Comparison of ENCODE assay signal across 8 mouse cellular contexts in genomic region chr16:34700165-34700827, GRCm38 (mm10). TPM values are rescaled to one million over a fixed set of nuclear protein-coding genes. Genes with fewer than 3 reads are reported as not detected.
A peak's percentile ranks its signal among the peaks of the same experiment; 100 is the strongest.
DNase-seq lines count a peak whose midpoint lies in the region; ATAC-seq and TF ChIP-seq lines count a peak whose summit lies in the region.

No protein-coding gene starts in this region.

- no peak for TF ChIP-seq EP300 in heart, postnatal 0 days (IDR thresholded peaks at IDR 0.05; ENCODE audit: low read depth)

- no peaks in the 10 kb centered on the region for H3K27me3 ChIP-seq in forebrain, embryonic 13.5 days
- no peaks in the 10 kb centered on the region for H3K27me3 ChIP-seq in heart, postnatal 0 days (ENCODE audit: control insufficient read depth, insufficient read depth, low read length)
- H3K27me3 ChIP-seq in liver, embryonic 13.5 days: no peaks in the 10 kb centered on the region
- H3K27me3 ChIP-seq in neural tube, embryonic 12.5 days (replicated peaks): no peaks in the 10 kb centered on the region

- peaks cover 25% of the 10 kb centered on the region for H3K36me3 ChIP-seq in forebrain, embryonic 13.5 days (ENCODE audit: poor library complexity, severe bottlenecking)
- peaks cover 20% of the 10 kb centered on the region for H3K36me3 ChIP-seq in heart, postnatal 0 days (replicated peaks; ENCODE audit: control insufficient read depth, insufficient read depth, low read length)
- H3K36me3 ChIP-seq in liver, embryonic 13.5 days: peaks cover 22% of the 10 kb centered on the region
- peaks cover 13% of the 10 kb centered on the region; the same call in 1 of the 2 replicates for H3K36me3 ChIP-seq in neural tube, embryonic 12.5 days

- no peak overlapping the region for H3K9ac ChIP-seq in forebrain, embryonic 13.5 days
- no peak overlapping the region for H3K9ac ChIP-seq in heart, postnatal 0 days (replicated peaks; ENCODE audit: low read depth, low read length)
- H3K9ac ChIP-seq in liver, embryonic 13.5 days: no peak overlapping the region
- no peak overlapping the region for H3K9ac ChIP-seq in neural tube, embryonic 12.5 days

- 21% methylated on average over 7 of the region's 7 CpGs for WGBS in forebrain, embryonic 13.5 days
- 15% methylated on average over 7 of the region's 7 CpGs for WGBS in heart, postnatal 0 days
- WGBS in liver, embryonic 13.5 days (ENCODE audit: insufficient replicate concordance): 29% methylated on average over 7 of the region's 7 CpGs
- 30% methylated on average over 7 of the region's 7 CpGs for whole genome bisulfite sequencing in neural tube, embryonic 12.5 days

- H3K9me3 ChIP-seq in forebrain, embryonic 13.5 days (replicated peaks): no peaks in the 10 kb centered on the region
- no peaks in the 10 kb centered on the region for H3K9me3 ChIP-seq in heart, postnatal 0 days (replicated peaks; ENCODE audit: control insufficient read depth, low read length)
- H3K9me3 ChIP-seq in liver, embryonic 13.5 days (replicated peaks): no peaks in the 10 kb centered on the region
- no peaks in the 10 kb centered on the region for H3K9me3 ChIP-seq in neural tube, embryonic 12.5 days

- TF ChIP-seq CTCF in heart, postnatal 0 days (IDR thresholded peaks at IDR 0.05; ENCODE audit: low read depth): peak; percentile 88

- peak; percentile 81 for ATAC-seq in forebrain, embryonic 13.5 days
- ATAC-seq in heart, postnatal 0 days (ENCODE audit: insufficient read depth, low read depth): peak; percentile 83
- peak; percentile 53; the same call in 1 of the 2 replicates for ATAC-seq in liver, embryonic 13.5 days (ENCODE audit: low read depth)
- ATAC-seq in neural tube, embryonic 12.5 days (ENCODE audit: low FRiP score, low read depth): peak; percentile 63

- H3K4me2 ChIP-seq in forebrain, embryonic 13.5 days: no peak overlapping the region
- no peak overlapping the region for H3K4me2 ChIP-seq in heart, postnatal 0 days (ENCODE audit: low read depth, low read length)
- H3K4me2 ChIP-seq in liver, embryonic 13.5 days: no peak overlapping the region
- no peak overlapping the region for H3K4me2 ChIP-seq in neural tube, embryonic 12.5 days (replicated peaks)

- no peak overlapping the region for H3K27ac ChIP-seq in forebrain, embryonic 13.5 days
- peak overlapping the region; percentile 46 for H3K27ac ChIP-seq in heart, postnatal 0 days (ENCODE audit: low read depth)
- no peak overlapping the region for H3K27ac ChIP-seq in liver, embryonic 13.5 days
- no peak overlapping the region for H3K27ac ChIP-seq in neural tube, embryonic 12.5 days

- H3K4me3 ChIP-seq in forebrain, embryonic 13.5 days: no peak overlapping the region
- no peak overlapping the region for H3K4me3 ChIP-seq in heart, postnatal 0 days (ENCODE audit: low read depth, low read length)
- H3K4me3 ChIP-seq in liver, embryonic 13.5 days (replicated peaks): no peak overlapping the region
- H3K4me3 ChIP-seq in neural tube, embryonic 12.5 days: no peak overlapping the region

- H3K4me1 ChIP-seq in forebrain, embryonic 13.5 days: 0 out of 2 replicates have a peak, but pooled peaks cover 4% of the 10 kb centered on the region
- H3K4me1 ChIP-seq in heart, postnatal 0 days (ENCODE audit: control insufficient read depth, insufficient read depth): no peaks in the 10 kb centered on the region
- no peaks in the 10 kb centered on the region for H3K4me1 ChIP-seq in liver, embryonic 13.5 days (replicated peaks)
- H3K4me1 ChIP-seq in neural tube, embryonic 12.5 days: no peaks in the 10 kb centered on the region

- peak; percentile 28 to 49 for DNase-seq in CD8-positive naive resting alpha-beta T cell, adult 2 months (ENCODE audit: low read depth in 2 of 2, low spot score in 2 of 2)
- peak; percentile 59 for DNase-seq in c-Kit-positive CD71-positive TER-119-negative erythroid progenitor cells, embryonic 14.5 days (ENCODE audit: low read depth)
- peak; percentile 84 for DNase-seq in heart, postnatal 0 days (ENCODE audit: low spot score)
- DNase-seq in kidney, postnatal 25 days: peak; percentile 69 to 82
- DNase-seq in liver, embryonic 13.5 days: peak; percentile 33
- DNase-seq in telencephalon, adult 2 months (ENCODE audit: low read depth, low spot score): peak; percentile 70

RNA-seq across cellular contexts. Expression of gene Ccdc14, which starts 9.9 kb away (rescaled TPM):
- 6.4 and 8.0 TPM in 2 replicates for polyA plus RNA-seq in forebrain, embryonic 13.5 days (2015; fragmentation: Nextera tagmentation; extraction: Ambion mirVana)
- 3.7 and 7.3 TPM in 2 replicates for total RNA-seq in heart, postnatal 0 days (2014; rRNA removed; ENCODE audit: low replicate concordance)
- 2.6 and 2.8 TPM in 2 replicates for polyA plus RNA-seq in heart, postnatal 0 days (2015; fragmentation: Nextera tagmentation; extraction: Ambion mirVana)
- 2.7 and 3.3 TPM in 2 replicates for polyA plus RNA-seq in liver, embryonic 13.5 days (2015; fragmentation: Nextera tagmentation; extraction: Ambion mirVana)
- polyA plus RNA-seq in neural tube, embryonic 12.5 days (2016; fragmentation: Nextera tagmentation; extraction: Ambion mirVana): 6.9 and 7.7 TPM in 2 replicates

RNA-seq across cellular contexts. Expression of gene Mylk, which starts 44.7 kb away (rescaled TPM):
- polyA plus RNA-seq in forebrain, embryonic 13.5 days (2015; fragmentation: Nextera tagmentation; extraction: Ambion mirVana): 3.7 TPM in 2 replicates
- 7.7 and 148 TPM in 2 replicates for total RNA-seq in heart, postnatal 0 days (2014; rRNA removed; ENCODE audit: low replicate concordance)
- 5.9 and 6.2 TPM in 2 replicates for polyA plus RNA-seq in heart, postnatal 0 days (2015; fragmentation: Nextera tagmentation; extraction: Ambion mirVana)
- polyA plus RNA-seq in liver, embryonic 13.5 days (2015; fragmentation: Nextera tagmentation; extraction: Ambion mirVana): 4.9 and 5.5 TPM in 2 replicates
- polyA plus RNA-seq in neural tube, embryonic 12.5 days (2016; fragmentation: Nextera tagmentation; extraction: Ambion mirVana): 5.1 and 6.3 TPM in 2 replicates

RNA-seq across cellular contexts. Expression of gene Ropn1, which starts 50.6 kb away (rescaled TPM):
- not detected in 2 replicates for polyA plus RNA-seq in forebrain, embryonic 13.5 days (2015; fragmentation: Nextera tagmentation; extraction: Ambion mirVana)
- total RNA-seq in heart, postnatal 0 days (2014; rRNA removed; ENCODE audit: low replicate concordance): 14.0 TPM in 1 of 2 replicates, not detected in the other
- polyA plus RNA-seq in heart, postnatal 0 days (2015; fragmentation: Nextera tagmentation; extraction: Ambion mirVana): 1.7 and 2.0 TPM in 2 replicates
- polyA plus RNA-seq in liver, embryonic 13.5 days (2015; fragmentation: Nextera tagmentation; extraction: Ambion mirVana): not detected in 2 replicates
- polyA plus RNA-seq in neural tube, embryonic 12.5 days (2016; fragmentation: Nextera tagmentation; extraction: Ambion mirVana): not detected in 2 replicates

Comparison
In these comparisons a context has a peak if more than half of its experiments do, and no peak if none do; other contexts are left out.
1. DNase-seq: peak in every context shown above with its lines; median percentile 84 in heart, postnatal 0 days; 76 in kidney, postnatal 25 days; 70 in telencephalon, adult 2 months; 59 in c-Kit-positive CD71-positive TER-119-negative erythroid progenitor cells, embryonic 14.5 days; 38 in CD8-positive naive resting alpha-beta T cell, adult 2 months; 33 in liver, embryonic 13.5 days.